Mouse (Mus musculus) gastrocnemius, postnatal 10 days (tissue): ENCODE data around the gene Cwf19l2. TPM values are rescaled to one million over a fixed set of nuclear protein-coding genes. Genes with fewer than 3 reads are reported as not detected.
"Not testable (repeated sequence)": the region's sequence is repeated elsewhere in the genome, so short reads cannot be mapped to it uniquely, and the experiment has no call there.

Experiments used
- DNase-seq: peaks from one replicate; pipeline ENCODE4 v3.0.0; 2021; ENCODE audit warnings: mixed read lengths
- long read RNA-seq, 2 experiments: library from polyadenylated mRNA; stranded (forward); transcript quantifications; one replicate each; pipeline ENCODE4 v2.0.0; 2021
- total RNA-seq, 2 experiments: library from RNA; stranded (reverse); gene quantifications; 2 replicates each; pipeline ENCODE4 v1.2.3; 2021

The Cwf19l2 gene
- total RNA-seq, result 10 to 100 TPM; 16.7 to 19.2 TPM
- long read RNA-seq, experiment 1, full-length matches to known transcripts, result 42 of 49 reads
- long read RNA-seq, experiment 1, partial matches to known transcripts, result 4 of 49 reads
- long read RNA-seq, experiment 1, other reads (novel, unspliced or antisense), result 3 of 49 reads
- long read RNA-seq, experiment 2, full-length matches to known transcripts, result 23 of 25 reads
- long read RNA-seq, experiment 2, partial matches to known transcripts, result 0 of 25 reads
- long read RNA-seq, experiment 2, other reads (novel, unspliced or antisense), result 2 of 25 reads

GRCm38 (mm10) chr9:3403251-3404208, at the start of gene Cwf19l2:
Gene Cwf19l2 (plus strand): TSS chr9:3403592.
- DNase-seq, result peak; percentile 56

GRCm38 (mm10) chr9:3376323-3376722, 27.1 kb upstream of the Cwf19l2 start:
- DNase-seq, result not testable (repeated sequence)

DNA sequence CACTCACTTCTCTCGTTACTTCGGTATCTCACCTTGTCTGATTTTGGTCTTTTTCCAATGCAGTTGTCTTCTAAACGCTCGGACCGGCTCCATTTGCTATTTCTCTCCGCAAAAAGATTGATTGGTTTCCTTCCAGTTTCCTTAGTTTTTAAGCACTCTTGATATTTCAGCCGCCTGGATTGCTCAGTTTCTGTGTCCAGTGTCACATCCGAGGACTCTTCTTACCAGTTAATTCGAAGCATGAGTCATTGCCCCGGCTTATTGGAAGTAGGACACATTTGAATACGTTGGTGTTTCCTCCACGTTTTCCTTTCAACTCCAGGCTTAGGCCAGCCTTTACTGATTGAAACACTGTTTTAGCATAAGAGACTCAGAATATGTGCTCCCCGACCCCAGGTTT, 980 bp downstream of the Cwf19l2 start:
- DNase-seq, result no peak

GRCm38 (mm10) chr9:3439555-3440300, 36.3 kb downstream of the Cwf19l2 start:
- DNase-seq, result not testable (repeated sequence)

GRCm38 (mm10) chr9:3471897-3472296, 68.5 kb downstream of the Cwf19l2 start:
- no peak for DNase-seq

DNA sequence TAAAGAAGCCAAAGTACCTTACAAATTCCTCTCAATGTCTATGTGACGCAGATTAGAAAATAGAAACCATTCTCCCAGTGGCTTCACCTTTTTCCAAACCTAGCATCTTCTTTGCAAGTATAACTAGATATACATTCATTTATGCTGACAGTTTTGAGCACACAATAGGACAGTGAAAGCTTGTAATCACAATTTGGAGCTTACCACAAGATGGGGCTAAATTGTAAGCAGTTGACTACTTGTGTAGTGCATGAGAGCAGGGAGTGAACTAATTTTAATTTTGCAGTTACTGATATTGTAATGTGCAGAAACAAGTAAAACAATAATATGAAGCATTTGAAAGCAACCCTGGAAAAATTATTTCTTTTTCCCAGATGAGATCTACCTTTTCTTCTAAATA, 115.3 kb downstream of the Cwf19l2 start:
- DNase-seq, result no peak

- DNase-seq, result no peak
These were observed 115.8 kb downstream of the Cwf19l2 start for GRCm38 (mm10) chr9:3519178-3519577.

- no peak for DNase-seq
These were observed 117.6 kb downstream of the Cwf19l2 start for GRCm38 (mm10) chr9:3521031-3521430.

Other genes starting within 250 kb of the Cwf19l2 start
- 10 to 100 TPM; 15.4 to 18.1 TPM for gene Alkbh8, start 68.5 kb upstream of the Cwf19l2 start, total RNA-seq
- gene Gucy1a2, start 129.2 kb downstream of the Cwf19l2 start, total RNA-seq, result 1 to 10 TPM; 6.3 to 8.1 TPM